11 mouse cellular contexts compared by ENCODE assay signal in the genomic region with DNA sequence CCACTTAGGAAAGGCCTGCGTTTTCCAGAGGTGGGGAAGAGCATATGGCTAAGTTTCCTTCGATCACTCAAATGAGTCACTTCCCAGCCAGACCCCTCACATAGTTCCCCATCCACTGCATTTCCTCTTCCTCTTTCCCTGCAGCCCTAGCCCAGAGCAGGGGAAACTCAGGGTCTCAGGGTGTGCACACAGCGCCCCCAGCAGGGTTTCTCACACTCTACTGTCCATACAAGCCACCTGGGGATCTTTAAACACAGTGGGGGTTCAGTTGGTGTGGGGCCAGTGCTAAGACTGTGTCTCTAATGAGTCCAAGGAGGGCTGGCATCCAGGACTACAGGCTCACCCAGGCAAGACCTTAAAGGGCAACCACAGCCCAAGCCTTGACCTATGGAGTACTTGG. TPM values are rescaled to one million over a fixed set of nuclear protein-coding genes. Genes with fewer than 3 reads are reported as not detected.
DNase-seq lines count a peak whose midpoint lies in the region; ATAC-seq and TF ChIP-seq lines count a peak whose summit lies in the region.
"Had no signal": no experiment of that assay in that cellular context is flagged by ENCODE, and none has a peak within 500 bp of the region (broad histone marks: within the 10 kb centered on the region; RNA-seq: fewer than 3 reads in every experiment).

No protein-coding gene starts in this region.

- no peaks in the 10 kb centered on the region for H3K79me2 ChIP-seq in liver, adult 2 months (ENCODE audit: control insufficient read depth, insufficient read depth, low read length)

- TF ChIP-seq POLR2A in liver, adult 2 months (IDR thresholded peaks at IDR 0.05; ENCODE audit: extremely low read depth, insufficient read depth, low read length), result no peak

- H3K4me3 ChIP-seq in liver, adult 2 months (ENCODE audit: insufficient read depth, low read depth, low read length), result no peak overlapping the region
- H3K4me3 ChIP-seq: hindbrain, embryonic 10.5 days; limb, embryonic 12.5 days had no signal

- no peak for DNase-seq in liver, adult 2 months (ENCODE audit: extremely low read depth, low read depth, low spot score)
- DNase-seq in liver (no peak), ES-CJ7 (ENCODE audit: low read depth, low spot score) (peak; percentile 41)
- peak; percentile 20 for DNase-seq in brain, adult 2 months (ENCODE audit: low read depth, low spot score)
- no peak for DNase-seq in urinary bladder, adult 18-20 months (ENCODE audit: low spot score in 2 of 2)
- DNase-seq in urinary bladder, postnatal 14 days (ENCODE audit: low spot score), result no peak
- DNase-seq: cerebellum, adult 2 months; thymus, postnatal 4 days had no signal

- TF ChIP-seq CTCF in liver, adult 2 months (IDR thresholded peaks at IDR 0.05; ENCODE audit: low read depth, low read length), result peak; percentile 25; the same call in 1 of the 2 replicates

- no peak overlapping the region for H3K9ac ChIP-seq in liver, adult 2 months (ENCODE audit: low read depth, low read length)
- H3K9ac ChIP-seq: limb, embryonic 12.5 days had no signal

- no peaks in the 10 kb centered on the region for H3K36me3 ChIP-seq in liver, adult 2 months (ENCODE audit: control insufficient read depth, insufficient read depth, low read length)

- WGBS in liver, adult 2 months, result 70% methylated on average over 3 of the region's 3 CpGs

- ATAC-seq in monocyte, adult 5-6 weeks (replicated peaks; ENCODE audit: insufficient number of reproducible peaks, low FRiP score, low TSS enrichment, poor library complexity, severe bottlenecking), result peak; percentile 44; the same call in 1 of the 2 replicates

- peaks cover 12% of the 10 kb centered on the region; the same call in 1 of the 2 replicates for H3K4me1 ChIP-seq in liver, adult 2 months (ENCODE audit: control insufficient read depth, insufficient read depth, low read length)

- no peaks in the 10 kb centered on the region for H3K27me3 ChIP-seq in liver, adult 2 months (ENCODE audit: control insufficient read depth, insufficient read depth, low read length)
- H3K27me3 ChIP-seq: limb, embryonic 12.5 days had no signal

- no peak overlapping the region for H3K27ac ChIP-seq in liver, adult 2 months (replicated peaks; ENCODE audit: insufficient read depth, low read depth, low read length)
- H3K27ac ChIP-seq: hindbrain, embryonic 10.5 days; limb, embryonic 12.5 days had no signal

RNA-seq across cellular contexts. Expression of a gene that starts 5.0 kb away (rescaled TPM):
- total RNA-seq in liver, adult 2 months (2014; rRNA removed), result 11.2 and 13.3 TPM in 2 replicates
- polyA plus RNA-seq in liver, adult 2 months (2012; rRNA removed), result 9.4 and 10.4 TPM in 2 replicates
- total RNA-seq in monocyte, adult 5-6 weeks (2017), result 37.7 to 56.2 TPM (median 52.1 TPM) in 3 replicates

RNA-seq across cellular contexts. Expression of a gene that starts 12.5 kb away (rescaled TPM):
- total RNA-seq in liver, adult 2 months (2014; rRNA removed), result 0.74 and 1.5 TPM in 2 replicates
- polyA plus RNA-seq in liver, adult 2 months (2012; rRNA removed), result 2.1 and 4.4 TPM in 2 replicates
- total RNA-seq in monocyte, adult 5-6 weeks (2017), result 0.21 TPM in 1 of 3 replicates, not detected in the others

RNA-seq across cellular contexts. Expression of a gene that starts 13.0 kb away (rescaled TPM):
- 5.7 and 10.2 TPM in 2 replicates for total RNA-seq in liver, adult 2 months (2014; rRNA removed)
- polyA plus RNA-seq in liver, adult 2 months (2012; rRNA removed), result 7.2 and 10.2 TPM in 2 replicates
- total RNA-seq in monocyte, adult 5-6 weeks (2017), result 1.6 to 3.5 TPM (median 2.8 TPM) in 3 replicates

RNA-seq across cellular contexts. Expression of a gene that starts 14.3 kb away (rescaled TPM):
- total RNA-seq in liver, adult 2 months (2014; rRNA removed), result 9.5 and 11.5 TPM in 2 replicates
- 14.7 and 22.2 TPM in 2 replicates for polyA plus RNA-seq in liver, adult 2 months (2012; rRNA removed)
- 94.2 to 148 TPM (median 113 TPM) in 3 replicates for total RNA-seq in monocyte, adult 5-6 weeks (2017)

RNA-seq across cellular contexts. Expression of a gene that starts 36.9 kb away (rescaled TPM):
- 3.1 and 3.3 TPM in 2 replicates for total RNA-seq in liver, adult 2 months (2014; rRNA removed)
- 7.7 and 7.9 TPM in 2 replicates for polyA plus RNA-seq in liver, adult 2 months (2012; rRNA removed)
- 1.6 to 4.9 TPM (median 2.1 TPM) in 3 replicates for total RNA-seq in monocyte, adult 5-6 weeks (2017)

Comparison
In these comparisons a context has a peak if more than half of its experiments do, and no peak if none do; other contexts are left out.
1. DNase-seq: peak in ES-CJ7 (single experiment) and brain, adult 2 months (single experiment); none in liver, adult 2 months (single experiment), liver (single experiment), urinary bladder, adult 18-20 months (0 of 2) and urinary bladder, postnatal 14 days (single experiment).